In the genomic region with DNA sequence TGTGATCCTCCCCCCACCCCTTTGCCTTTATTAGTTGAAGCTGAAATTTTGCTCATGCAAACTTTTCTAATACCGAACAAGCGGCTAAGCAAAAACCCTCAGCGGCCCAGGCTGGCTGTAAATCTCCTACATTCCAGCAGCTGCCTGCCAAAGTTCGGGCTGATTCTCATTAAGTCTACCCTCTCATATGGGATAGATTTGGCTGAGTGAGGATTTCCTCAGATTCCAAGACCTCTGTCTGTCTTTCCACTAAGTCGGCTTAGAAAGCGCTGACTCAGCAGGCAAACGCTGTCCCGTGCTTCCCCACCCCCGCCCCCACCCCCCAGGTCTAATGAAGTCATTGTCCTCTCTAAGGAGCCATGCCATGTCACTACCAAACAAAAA, we compare ENCODE assay signal across 8 mouse cellular contexts. TPM values are rescaled to one million over a fixed set of nuclear protein-coding genes. Genes with fewer than 3 reads are reported as not detected.
DNase-seq lines count a peak whose midpoint lies in the region; ATAC-seq and TF ChIP-seq lines count a peak whose summit lies in the region.

No protein-coding gene starts in this region.

- ATAC-seq in forebrain, embryonic 13.5 days = no peak
- no peak for ATAC-seq in neural tube, embryonic 11.5 days (ENCODE audit: insufficient read depth, low FRiP score, low TSS enrichment)
- no peak for ATAC-seq in megakaryocyte, adult 5-6 weeks (ENCODE audit: poor library complexity, severe bottlenecking)

- DNase-seq in 3T3-L1 (ENCODE audit: low read depth, low spot score) = peak; percentile 87
- peak; percentile 37 to 46 for DNase-seq in kidney, adult 8-10 months
- peak; percentile 38 for DNase-seq in neural tube, embryonic 11.5 days (ENCODE audit: low spot score)
- DNase-seq in right cerebral cortex, adult 18-20 months = no peak
- DNase-seq in thymus, postnatal 4 days = no peak

- H3K9ac ChIP-seq in forebrain, embryonic 13.5 days = no peak overlapping the region
- H3K9ac ChIP-seq in neural tube, embryonic 11.5 days (ENCODE audit: low read length) = no peak overlapping the region

- H3K4me2 ChIP-seq in forebrain, embryonic 13.5 days = peak overlapping the region; percentile 5; the same call in 1 of the 2 replicates
- H3K4me2 ChIP-seq in neural tube, embryonic 11.5 days (ENCODE audit: low read depth) = no peak overlapping the region

- WGBS in forebrain, embryonic 13.5 days = 11% methylated on average over 9 of the region's 9 CpGs
- 16% methylated on average over 9 of the region's 9 CpGs for WGBS in neural tube, embryonic 11.5 days

- no peak overlapping the region for H3K27ac ChIP-seq in forebrain, embryonic 13.5 days
- no peak overlapping the region for H3K27ac ChIP-seq in neural tube, embryonic 11.5 days (ENCODE audit: low read depth, low read length)

- peak overlapping the region; percentile 41 for H3K4me3 ChIP-seq in E14TG2a.4 (replicated peaks; ENCODE audit: low read length)
- no peak overlapping the region for H3K4me3 ChIP-seq in forebrain, embryonic 13.5 days
- no peak overlapping the region for H3K4me3 ChIP-seq in neural tube, embryonic 11.5 days (ENCODE audit: low read depth, low read length)

- H3K27me3 ChIP-seq in E14TG2a.4 (ENCODE audit: insufficient read depth, low read length) = no peaks in the 10 kb centered on the region
- no peaks in the 10 kb centered on the region for H3K27me3 ChIP-seq in forebrain, embryonic 13.5 days
- H3K27me3 ChIP-seq in neural tube, embryonic 11.5 days (ENCODE audit: control insufficient read depth, insufficient read depth, low read length) = no peaks in the 10 kb centered on the region

- H3K4me1 ChIP-seq in E14TG2a.4 (replicated peaks; ENCODE audit: low read depth, low read length) = peaks cover 37% of the 10 kb centered on the region
- H3K4me1 ChIP-seq in forebrain, embryonic 13.5 days = no peaks in the 10 kb centered on the region
- H3K4me1 ChIP-seq in neural tube, embryonic 11.5 days (ENCODE audit: control insufficient read depth, insufficient read depth, low read length) = no peaks in the 10 kb centered on the region

- H3K9me3 ChIP-seq in E14TG2a.4 (ENCODE audit: low read length) = no peaks in the 10 kb centered on the region
- no peaks in the 10 kb centered on the region for H3K9me3 ChIP-seq in forebrain, embryonic 13.5 days (replicated peaks)
- H3K9me3 ChIP-seq in neural tube, embryonic 11.5 days (ENCODE audit: control insufficient read depth, low read length) = no peaks in the 10 kb centered on the region

- H3K36me3 ChIP-seq in E14TG2a.4 (ENCODE audit: insufficient read depth, low read length) = no peaks in the 10 kb centered on the region
- no peaks in the 10 kb centered on the region for H3K36me3 ChIP-seq in forebrain, embryonic 13.5 days (ENCODE audit: poor library complexity, severe bottlenecking)
- no peaks in the 10 kb centered on the region for H3K36me3 ChIP-seq in neural tube, embryonic 11.5 days (ENCODE audit: control insufficient read depth, insufficient read depth, low read length)

- TF ChIP-seq CTCF in E14TG2a.4 (conservative IDR thresholded peaks at IDR 0.05; ENCODE audit: low read length) = no peak

RNA-seq across cellular contexts. Expression of gene Sgk1, which starts 55.2 kb away (rescaled TPM):
- 16.3 and 18.3 TPM in 2 replicates for polyA plus RNA-seq in forebrain, embryonic 13.5 days (2015; fragmentation: Nextera tagmentation; extraction: Ambion mirVana)
- 22.1 TPM in 2 replicates for polyA plus RNA-seq in neural tube, embryonic 11.5 days (2014; fragmentation: Nextera tagmentation; extraction: Ambion mirVana)
- total RNA-seq in megakaryocyte, adult 5-6 weeks (2015) = 27.2 and 31.3 TPM in 2 replicates
- total RNA-seq in megakaryocyte, adult 5-6 weeks (2017) = 43.9 and 48.3 TPM in 2 replicates

Comparison
In these comparisons a context has a peak if more than half of its experiments do, and no peak if none do; other contexts are left out.
1. DNase-seq: peak in 3T3-L1 (single experiment), kidney, adult 8-10 months (2 of 2) and neural tube, embryonic 11.5 days (single experiment); none in right cerebral cortex, adult 18-20 months (single experiment) and thymus, postnatal 4 days (single experiment).